Mouse (Mus musculus): ENCODE measurements at regions not wholly inside any gene's neighbourhood (a gene's known extent, or its start where the extent isn't known, plus 50 kb on each side); places are given as distances from the start of the nearest gene placed in this dataset.

- WGBS: 33% methylated on average over 3 of the region's 3 CpGs
- Histone ChIP-seq H3K27ac (ENCODE audit: low read depth) (peak overlapping the region; percentile 21; the same call in 1 of the 2 replicates), H3K9ac (no peak overlapping the region), H3K4me1 (ENCODE audit: insufficient read depth) (peaks cover 4% of the 10 kb centered on the region; the same call in 1 of the 2 replicates), H3K27me3 (ENCODE audit: insufficient read depth, low read length) (no peaks in the 10 kb centered on the region; the same call in 1 of the 2 replicates), H3K4me2 (no peak overlapping the region), H3K9me3 (ENCODE audit: low read depth, low read length) (no peaks in the 10 kb centered on the region), H3K36me3 (ENCODE audit: insufficient read depth) (no peaks in the 10 kb centered on the region), H3K4me3 (ENCODE audit: low read depth, low read length) (no peak overlapping the region)
- ATAC-seq (ENCODE audit: insufficient read depth) (no peak), DNase-seq (no peak)
- no peak for TF ChIP-seq CTCF (IDR thresholded peaks at IDR 0.05; ENCODE audit: low read depth)
Measured at GRCm38 (mm10) chr12:31145032-31145781, 71.5 kb downstream of the Fam110c start.

GRCm38 (mm10) chr12:31148417-31149356, 75.0 kb downstream of the Fam110c start:
- DNase-seq (peak; percentile 85), ATAC-seq (ENCODE audit: insufficient read depth) (peak; percentile 86)
- Histone ChIP-seq H3K4me3 (ENCODE audit: low read depth, low read length) (no peak overlapping the region), H3K27me3 (ENCODE audit: insufficient read depth, low read length) (no peaks in the 10 kb centered on the region; the same call in 1 of the 2 replicates), H3K4me2 (no peak overlapping the region), H3K4me1 (ENCODE audit: insufficient read depth) (peaks cover 4% of the 10 kb centered on the region; the same call in 1 of the 2 replicates), H3K36me3 (ENCODE audit: insufficient read depth) (no peaks in the 10 kb centered on the region), H3K27ac (ENCODE audit: low read depth) (peak overlapping the region; percentile 58), H3K9ac (no peak overlapping the region), H3K9me3 (ENCODE audit: low read depth, low read length) (no peaks in the 10 kb centered on the region)
- TF ChIP-seq CTCF (IDR thresholded peaks at IDR 0.05; ENCODE audit: low read depth): peak; percentile 34; the same call in 1 of the 2 replicates
- WGBS: 27% methylated on average over 11 of the region's 11 CpGs

GRCm38 (mm10) chr12:31153720-31154119, 80.1 kb downstream of the Fam110c start:
- H3K4me1 ChIP-seq (ENCODE audit: insufficient read depth): peaks cover 8% of the 10 kb centered on the region; the same call in 1 of the 2 replicates
- H3K9me3 ChIP-seq (ENCODE audit: low read depth, low read length): no peaks in the 10 kb centered on the region
- no peaks in the 10 kb centered on the region for H3K27me3 ChIP-seq (ENCODE audit: insufficient read depth, low read length)
- DNase-seq (no peak), ATAC-seq (ENCODE audit: insufficient read depth) (no peak)
- no peak overlapping the region for H3K4me3 ChIP-seq (ENCODE audit: low read depth, low read length)
- no peaks in the 10 kb centered on the region for H3K36me3 ChIP-seq (ENCODE audit: insufficient read depth)
- H3K27ac ChIP-seq (ENCODE audit: low read depth): no peak overlapping the region
- H3K9ac ChIP-seq: no peak overlapping the region
- no peak overlapping the region for H3K4me2 ChIP-seq
- WGBS: 84% methylated on average over 2 of the region's 2 CpGs
- TF ChIP-seq CTCF (IDR thresholded peaks at IDR 0.05; ENCODE audit: low read depth): no peak

GRCm38 (mm10) chr12:31154608-31155011, 80.9 kb downstream of the Fam110c start:
- H3K9ac ChIP-seq: no peak overlapping the region
- H3K36me3 ChIP-seq (ENCODE audit: insufficient read depth): no peaks in the 10 kb centered on the region
- no peaks in the 10 kb centered on the region for H3K9me3 ChIP-seq (ENCODE audit: low read depth, low read length)
- ATAC-seq (ENCODE audit: insufficient read depth) (no peak), DNase-seq (no peak)
- WGBS: 45% methylated on average over 5 of the region's 5 CpGs
- H3K27ac ChIP-seq (ENCODE audit: low read depth): no peak overlapping the region
- no peak overlapping the region for H3K4me3 ChIP-seq (ENCODE audit: low read depth, low read length)
- no peak overlapping the region for H3K4me2 ChIP-seq
- no peak for TF ChIP-seq CTCF (IDR thresholded peaks at IDR 0.05; ENCODE audit: low read depth)
- H3K27me3 ChIP-seq (ENCODE audit: insufficient read depth, low read length): no peaks in the 10 kb centered on the region
- H3K4me1 ChIP-seq (ENCODE audit: insufficient read depth): peaks cover 16% of the 10 kb centered on the region

GRCm38 (mm10) chr12:31156154-31156720, 82.6 kb downstream of the Fam110c start:
- 64% methylated on average over 13 of the region's 13 CpGs for WGBS

GRCm38 (mm10) chr12:31157453-31157852, 83.1 kb upstream of the Gm6993 start:
- no peak overlapping the region for H3K4me3 ChIP-seq (ENCODE audit: low read depth, low read length)
- WGBS: 59% methylated on average over 3 of the region's 3 CpGs
- no peaks in the 10 kb centered on the region for H3K27me3 ChIP-seq (ENCODE audit: insufficient read depth, low read length)
- ATAC-seq (ENCODE audit: insufficient read depth) (peak; percentile 74), DNase-seq (peak; percentile 24)
- H3K36me3 ChIP-seq (ENCODE audit: insufficient read depth): no peaks in the 10 kb centered on the region
- no peak for TF ChIP-seq CTCF (IDR thresholded peaks at IDR 0.05; ENCODE audit: low read depth)
- peaks cover 16% of the 10 kb centered on the region for H3K4me1 ChIP-seq (ENCODE audit: insufficient read depth)
- H3K9ac ChIP-seq: no peak overlapping the region
- H3K27ac ChIP-seq (ENCODE audit: low read depth): peak overlapping the region; percentile 18; the same call in 1 of the 2 replicates
- no peak overlapping the region for H3K4me2 ChIP-seq
- H3K9me3 ChIP-seq (ENCODE audit: low read depth, low read length): no peaks in the 10 kb centered on the region

More at GRCm38 (mm10) chr12:31156154-31156720, 82.6 kb downstream of the Fam110c start:
- Histone ChIP-seq H3K4me2 (no peak overlapping the region), H3K4me3 (ENCODE audit: low read depth, low read length) (no peak overlapping the region), H3K36me3 (ENCODE audit: insufficient read depth) (no peaks in the 10 kb centered on the region), H3K9me3 (ENCODE audit: low read depth, low read length) (no peaks in the 10 kb centered on the region), H3K27ac (ENCODE audit: low read depth) (no peak overlapping the region), H3K4me1 (ENCODE audit: insufficient read depth) (peaks cover 16% of the 10 kb centered on the region), H3K27me3 (ENCODE audit: insufficient read depth, low read length) (no peaks in the 10 kb centered on the region), H3K9ac (no peak overlapping the region)
- no peak for ATAC-seq (ENCODE audit: insufficient read depth)
- no peak for TF ChIP-seq CTCF (IDR thresholded peaks at IDR 0.05; ENCODE audit: low read depth)
- DNase-seq: no peak
